ENCODE assay signal across 13 mouse cellular contexts in the genomic region with DNA sequence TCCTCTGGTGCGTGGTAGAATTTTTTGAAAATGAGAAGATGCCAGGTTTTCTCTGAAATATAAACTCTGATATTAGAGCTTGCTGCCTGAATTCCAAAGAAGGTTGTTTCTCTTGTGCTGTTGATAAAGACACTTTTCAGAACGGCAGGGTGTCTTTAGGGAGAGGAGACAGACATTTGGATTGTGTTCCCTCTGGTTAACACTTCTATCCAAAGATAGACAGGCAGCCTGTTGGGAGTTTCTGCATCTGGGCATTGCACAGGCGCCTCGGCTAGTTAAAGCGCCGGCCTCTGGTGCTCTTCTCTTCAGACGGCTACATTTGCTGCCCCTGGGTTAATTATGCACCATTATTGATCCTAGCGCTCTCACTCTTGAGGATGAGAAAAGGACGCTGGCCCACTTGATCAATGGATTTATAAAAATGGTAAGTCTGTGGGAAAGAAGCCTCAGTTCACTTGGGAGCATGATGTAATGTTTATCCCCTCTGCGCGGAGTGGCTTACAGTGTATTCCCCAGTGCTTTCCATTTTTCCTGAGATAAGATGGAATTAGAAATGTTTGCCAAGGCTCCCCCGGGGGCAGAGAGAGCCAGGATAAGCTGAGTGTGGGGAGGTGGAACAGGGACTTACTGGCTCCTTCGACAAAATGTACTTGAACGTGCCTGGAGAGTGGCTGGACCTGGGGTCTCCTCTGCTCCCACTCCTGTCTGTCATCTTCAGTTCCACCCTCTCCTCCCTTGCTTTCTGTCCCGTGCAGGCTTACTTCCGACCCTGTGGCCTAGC. TPM values are rescaled to one million over a fixed set of nuclear protein-coding genes. Genes with fewer than 3 reads are reported as not detected.
DNase-seq lines count a peak whose midpoint lies in the region; ATAC-seq and TF ChIP-seq lines count a peak whose summit lies in the region.
"Had no signal": no experiment of that assay in that cellular context is flagged by ENCODE, and none has a peak within 500 bp of the region (broad histone marks: within the 10 kb centered on the region; RNA-seq: fewer than 3 reads in every experiment).

No protein-coding gene starts in this region.

- WGBS in kidney, embryonic 15.5 days: 77% methylated on average over 16 of the region's 16 CpGs
- WGBS in forebrain, embryonic 15.5 days: 56% methylated on average over 16 of the region's 16 CpGs
- 58% methylated on average over 16 of the region's 16 CpGs for WGBS in hindbrain, embryonic 14.5 days

- H3K4me1 ChIP-seq in kidney, embryonic 15.5 days: peaks cover 9% of the 10 kb centered on the region; the same call in 1 of the 2 replicates
- H3K4me1 ChIP-seq in forebrain, embryonic 15.5 days: peaks cover 6% of the 10 kb centered on the region; the same call in 1 of the 2 replicates
- no peaks in the 10 kb centered on the region for H3K4me1 ChIP-seq in hindbrain, embryonic 14.5 days (replicated peaks; ENCODE audit: control insufficient read depth, insufficient read depth, low read length)
- H3K4me1 ChIP-seq: limb, embryonic 13.5 days; neural tube, embryonic 15.5 days had no signal

- no peak overlapping the region for H3K4me3 ChIP-seq in kidney, embryonic 15.5 days (replicated peaks)
- H3K4me3 ChIP-seq in forebrain, embryonic 15.5 days: no peak overlapping the region
- no peak overlapping the region for H3K4me3 ChIP-seq in hindbrain, embryonic 14.5 days (replicated peaks; ENCODE audit: low read length)
- H3K4me3 ChIP-seq: limb, embryonic 13.5 days; megakaryocyte, embryonic 14.5 days; neural tube, embryonic 15.5 days had no signal

- ATAC-seq in kidney, embryonic 15.5 days (replicated peaks; ENCODE audit: low FRiP score): no peak
- ATAC-seq in forebrain, embryonic 15.5 days (replicated peaks): no peak
- ATAC-seq in hindbrain, embryonic 14.5 days (ENCODE audit: low FRiP score): no peak

- H3K9ac ChIP-seq in kidney, embryonic 15.5 days: no peak overlapping the region
- no peak overlapping the region for H3K9ac ChIP-seq in forebrain, embryonic 15.5 days (replicated peaks)
- H3K9ac ChIP-seq in hindbrain, embryonic 14.5 days: no peak overlapping the region
- H3K9ac ChIP-seq: limb, embryonic 13.5 days; neural tube, embryonic 15.5 days had no signal

- no peak for DNase-seq in kidney, adult 9 months
- DNase-seq in brain, embryonic 14.5 days (ENCODE audit: low read depth): peak; percentile 34
- DNase-seq in hindbrain, embryonic 14.5 days (ENCODE audit: low spot score): no peak
- no peak for DNase-seq in adrenal gland, postnatal 36 days
- no peak for DNase-seq in spleen, adult 18-20 months
- DNase-seq in gastrocnemius, adult 18-20 months (ENCODE audit: low spot score): no peak
- DNase-seq: cerebellum, adult 9-10 months; layer of hippocampus, adult 9-11 months had no signal

- no peak for TF ChIP-seq CTCF in brain, embryonic 14.5 days (IDR thresholded peaks at IDR 0.05; ENCODE audit: borderline replicate concordance, extremely low read depth, insufficient read depth, insufficient read length)

- peak overlapping the region; percentile 18; the same call in 1 of the 2 replicates for H3K27ac ChIP-seq in kidney, embryonic 15.5 days
- 0 out of 2 replicates have a peak overlapping the region, but pooled peaks have one; percentile 3 for H3K27ac ChIP-seq in forebrain, embryonic 15.5 days (replicated peaks)
- H3K27ac ChIP-seq in hindbrain, embryonic 14.5 days: peak overlapping the region; percentile 38; the same call in 1 of the 2 replicates
- H3K27ac ChIP-seq: limb, embryonic 13.5 days; neural tube, embryonic 15.5 days had no signal

- peaks cover 43% of the 10 kb centered on the region for H3K36me3 ChIP-seq in kidney, embryonic 15.5 days
- peaks cover 37% of the 10 kb centered on the region for H3K36me3 ChIP-seq in forebrain, embryonic 15.5 days
- H3K36me3 ChIP-seq in hindbrain, embryonic 14.5 days (replicated peaks; ENCODE audit: control insufficient read depth, insufficient read depth): peaks cover 69% of the 10 kb centered on the region

- no peak overlapping the region for H3K4me2 ChIP-seq in kidney, embryonic 15.5 days
- no peak overlapping the region for H3K4me2 ChIP-seq in forebrain, embryonic 15.5 days (replicated peaks)
- H3K4me2 ChIP-seq in hindbrain, embryonic 14.5 days (replicated peaks): no peak overlapping the region
- H3K4me2 ChIP-seq: limb, embryonic 13.5 days; neural tube, embryonic 15.5 days had no signal

- no peaks in the 10 kb centered on the region for H3K27me3 ChIP-seq in kidney, embryonic 15.5 days
- no peaks in the 10 kb centered on the region for H3K27me3 ChIP-seq in forebrain, embryonic 15.5 days
- no peaks in the 10 kb centered on the region for H3K27me3 ChIP-seq in hindbrain, embryonic 14.5 days (ENCODE audit: control insufficient read depth, insufficient read depth, low read length)
- H3K27me3 ChIP-seq: limb, embryonic 13.5 days; megakaryocyte, embryonic 14.5 days; neural tube, embryonic 15.5 days had no signal

- TF ChIP-seq POLR2A in brain, embryonic 14.5 days (IDR thresholded peaks at IDR 0.05; ENCODE audit: borderline replicate concordance, extremely low read depth, insufficient read depth, insufficient read length, poor library complexity, severe bottlenecking): no peak

- no peaks in the 10 kb centered on the region for H3K9me3 ChIP-seq in kidney, embryonic 15.5 days (replicated peaks)
- no peaks in the 10 kb centered on the region for H3K9me3 ChIP-seq in forebrain, embryonic 15.5 days
- H3K9me3 ChIP-seq in hindbrain, embryonic 14.5 days (ENCODE audit: control insufficient read depth, low read length): no peaks in the 10 kb centered on the region
- H3K9me3 ChIP-seq: limb, embryonic 13.5 days; megakaryocyte, embryonic 14.5 days; neural tube, embryonic 15.5 days had no signal

RNA-seq across cellular contexts. Expression of gene Iqck, which starts 48.7 kb away (rescaled TPM):
- polyA plus RNA-seq in kidney, embryonic 15.5 days (2015; fragmentation: Nextera tagmentation; extraction: Ambion mirVana): 3.1 and 3.5 TPM in 2 replicates
- polyA plus RNA-seq in brain, embryonic 14.5 days (2012; rRNA removed): 4.1 and 6.1 TPM in 2 replicates
- 2.7 and 3.4 TPM in 2 replicates for polyA plus RNA-seq in forebrain, embryonic 15.5 days (2015; fragmentation: Nextera tagmentation; extraction: Ambion mirVana)
- polyA plus RNA-seq in hindbrain, embryonic 14.5 days (2014; fragmentation: Nextera tagmentation; extraction: Ambion mirVana): 4.4 and 4.5 TPM in 2 replicates
- 10 to 100 TPM; 18.4 to 20.5 TPM for total RNA-seq in adrenal gland, postnatal 36 days (2021)
- total RNA-seq in gastrocnemius, adult 18-20 months (2021): under 1 TPM; 0.14 to 0.24 TPM

RNA-seq across cellular contexts. Expression of gene Knop1, which starts 49.2 kb away (rescaled TPM):
- 121 and 138 TPM in 2 replicates for polyA plus RNA-seq in kidney, embryonic 15.5 days (2015; fragmentation: Nextera tagmentation; extraction: Ambion mirVana)
- polyA plus RNA-seq in brain, embryonic 14.5 days (2012; rRNA removed): 33.5 and 37.0 TPM in 2 replicates
- polyA plus RNA-seq in forebrain, embryonic 15.5 days (2015; fragmentation: Nextera tagmentation; extraction: Ambion mirVana): 82.9 and 92.4 TPM in 2 replicates
- polyA plus RNA-seq in hindbrain, embryonic 14.5 days (2014; fragmentation: Nextera tagmentation; extraction: Ambion mirVana): 55.0 and 64.8 TPM in 2 replicates
- total RNA-seq in adrenal gland, postnatal 36 days (2021): 10 to 100 TPM; 48.6 to 68.5 TPM
- 10 to 100 TPM; 25.3 to 25.8 TPM for total RNA-seq in gastrocnemius, adult 18-20 months (2021)
